Mouse (Mus musculus) CH12.LX (cell line): Measurements from ENCODE around the gene Ralb. TPM values are rescaled to one million over a fixed set of nuclear protein-coding genes. Genes with fewer than 3 reads are reported as not detected.

Experiments used
- DNase-seq: peaks from one replicate; pipeline ENCODE4 v3.0.0-alpha.2; 2013; ENCODE audit errors: extremely low read depth
- H3K27ac ChIP-seq: 2 replicates; pipeline ENCODE4 v1.5.1; 2012; ENCODE audit warnings: low read depth, mild to moderate bottlenecking, control low read depth, moderate library complexity; ENCODE audit not compliant: insufficient read depth
- H3K27me3 ChIP-seq: replicated peaks from 2 replicates; pipeline ENCODE3; 2012; ENCODE audit warnings: inconsistent platforms
- H3K36me3 ChIP-seq, 2 experiments: replicated peaks in 1 of 2; 2 replicates each; pipeline versions ENCODE3 to v1.6.1; 2012; ENCODE audit warnings: inconsistent platforms in 1 of 2, low read length in 1 of 2, mild to moderate bottlenecking in 1 of 2, mixed read lengths in 1 of 2, moderate library complexity in 1 of 2; ENCODE audit not compliant: control insufficient read depth in 1 of 2, insufficient read depth in 1 of 2
- H3K4me1 ChIP-seq, 2 experiments: 2 replicates each; pipeline ENCODE4 v1.6.1; 2012; ENCODE audit warnings: inconsistent platforms in 1 of 2, moderate library complexity in 1 of 2; ENCODE audit not compliant: insufficient read depth in 2 of 2, control insufficient read depth in 1 of 2
- H3K4me2 ChIP-seq: 2 replicates; pipeline ENCODE4 v1.6.1; 2012; ENCODE audit warnings: low read depth, mild to moderate bottlenecking, control low read depth; ENCODE audit not compliant: poor library complexity, insufficient read depth, severe bottlenecking
- H3K4me3 ChIP-seq, 3 experiments: fragments of 150-350 bp in 1 of 3; sonication (generic) in 1 of 3; replicated peaks in 1 of 3; 2 replicates each; pipeline versions ENCODE3 to v1.5.1; 2011 to 2012; ENCODE audit warnings: low read depth in 2 of 3, low read length in 2 of 3, mild to moderate bottlenecking in 2 of 3, moderate library complexity in 2 of 3, control low read depth in 1 of 3, improper control_type of control experiment in 1 of 3, inconsistent platforms in 1 of 3, mixed read lengths in 1 of 3; ENCODE audit not compliant: poor library complexity in 1 of 3
- H3K79me2 ChIP-seq: replicated peaks from 2 replicates; pipeline ENCODE4 v1.6.1; 2012; ENCODE audit warnings: mild to moderate bottlenecking, moderate library complexity; ENCODE audit not compliant: control insufficient read depth, poor library complexity, insufficient read depth, severe bottlenecking; ENCODE audit errors: extremely low read depth
- H3K9ac ChIP-seq: 2 replicates; pipeline ENCODE4 v1.6.1; 2012; ENCODE audit warnings: low read depth, mild to moderate bottlenecking, control low read depth, moderate library complexity; ENCODE audit not compliant: insufficient read depth
- H3K9me3 ChIP-seq: replicated peaks from 2 replicates; pipeline ENCODE3; 2012; ENCODE audit warnings: low read length, inconsistent platforms, mixed read lengths
- BHLHE40 ChIP-seq: IDR thresholded peaks from 2 replicates; pipeline ENCODE4 v1.6.1; 2011; ENCODE audit warnings: mild to moderate bottlenecking, low read depth, low read length, improper control_type of control experiment
- CHD1 ChIP-seq: IDR thresholded peaks from 2 replicates; pipeline ENCODE4 v1.6.1; 2012; ENCODE audit warnings: low read depth, low read length, improper control_type of control experiment, inconsistent platforms
- CHD2 ChIP-seq: IDR thresholded peaks from 2 replicates; pipeline ENCODE4 v1.6.1; 2011; ENCODE audit warnings: low read length, improper control_type of control experiment
- CTCF ChIP-seq, 2 experiments: IDR thresholded peaks in 1 of 2; conservative IDR thresholded peaks in 1 of 2; 2 replicates each; pipeline ENCODE4 v1.5.1; 2011 to 2012; ENCODE audit warnings: low read depth in 2 of 2, low read length in 2 of 2, improper control_type of control experiment in 1 of 2, inconsistent platforms in 1 of 2, mild to moderate bottlenecking in 1 of 2, moderate library complexity in 1 of 2
- E2F4 ChIP-seq: IDR thresholded peaks from 2 replicates; pipeline ENCODE4 v1.6.1; 2011; ENCODE audit warnings: low read depth, low read length, improper control_type of control experiment; ENCODE audit not compliant: insufficient replicate concordance
- ELF1 ChIP-seq: IDR thresholded peaks from 2 replicates; pipeline ENCODE4 v1.6.1; 2014; ENCODE audit warnings: low read depth, mild to moderate bottlenecking, inconsistent platforms, low read length, improper control_type of control experiment
- GABPA ChIP-seq: IDR thresholded peaks from 2 replicates; pipeline ENCODE4 v1.6.1; 2012; ENCODE audit warnings: low read depth, low read length, improper control_type of control experiment, inconsistent platforms; ENCODE audit not compliant: insufficient replicate concordance
- HCFC1 ChIP-seq: IDR thresholded peaks from 2 replicates; pipeline ENCODE4 v1.6.1; 2012; ENCODE audit warnings: low read depth, mild to moderate bottlenecking, inconsistent platforms, low read length, improper control_type of control experiment
- IRF4 ChIP-seq: IDR thresholded peaks from 2 replicates; pipeline ENCODE4 v1.6.1; 2014; ENCODE audit warnings: low read depth, mild to moderate bottlenecking, inconsistent platforms, low read length, improper control_type of control experiment
- KAT2A ChIP-seq: IDR thresholded peaks from 2 replicates; pipeline ENCODE4 v1.6.1; 2012; ENCODE audit warnings: low read length, improper control_type of control experiment, inconsistent platforms; ENCODE audit not compliant: insufficient replicate concordance
- MAFK ChIP-seq: IDR thresholded peaks from 2 replicates; pipeline ENCODE4 v1.6.1; 2011; ENCODE audit warnings: low read length, improper control_type of control experiment; ENCODE audit not compliant: insufficient replicate concordance
- MAX ChIP-seq: IDR thresholded peaks from 2 replicates; pipeline ENCODE4 v1.6.1; 2011; ENCODE audit warnings: low read length, improper control_type of control experiment
- MAZ ChIP-seq: IDR thresholded peaks from 2 replicates; pipeline ENCODE4 v1.6.1; 2012; ENCODE audit warnings: low read depth, mild to moderate bottlenecking, inconsistent platforms, low read length, improper control_type of control experiment, moderate library complexity
- MEF2A ChIP-seq: IDR thresholded peaks from 2 replicates; pipeline ENCODE4 v1.6.1; 2014; ENCODE audit warnings: low read depth, mild to moderate bottlenecking, inconsistent platforms, low read length, improper control_type of control experiment, borderline replicate concordance
- PAX5 ChIP-seq: IDR thresholded peaks from 2 replicates; pipeline ENCODE4 v1.6.1; 2012; ENCODE audit warnings: low read length, inconsistent platforms, mixed read lengths
- POLR2A ChIP-seq: IDR thresholded peaks from 2 replicates; pipeline ENCODE4 v1.6.1; 2011; ENCODE audit warnings: low read depth, mild to moderate bottlenecking, improper control_type of control experiment, low read length
- RAD21 ChIP-seq: IDR thresholded peaks from 2 replicates; pipeline ENCODE4 v1.6.1; 2011; ENCODE audit warnings: low read depth, mild to moderate bottlenecking, low read length, improper control_type of control experiment, moderate library complexity
- RCOR1 ChIP-seq: conservative IDR thresholded peaks from 2 replicates; pipeline ENCODE4 v1.6.1; 2012; ENCODE audit warnings: low read depth, mild to moderate bottlenecking, inconsistent platforms, low read length, improper control_type of control experiment
- SIN3A ChIP-seq: IDR thresholded peaks from 2 replicates; pipeline ENCODE4 v1.6.1; 2012; ENCODE audit warnings: low read length, improper control_type of control experiment, inconsistent platforms
- SMC3 ChIP-seq: IDR thresholded peaks from 2 replicates; pipeline ENCODE4 v1.6.1; 2011; ENCODE audit warnings: low read depth, low read length, improper control_type of control experiment
- TCF12 ChIP-seq: IDR thresholded peaks from 2 replicates; pipeline ENCODE4 v1.6.1; 2014; ENCODE audit warnings: low read depth, mild to moderate bottlenecking, inconsistent platforms, low read length, improper control_type of control experiment
- UBTF ChIP-seq: IDR thresholded peaks from 2 replicates; pipeline ENCODE4 v1.6.1; 2012; ENCODE audit warnings: low read depth, mild to moderate bottlenecking, inconsistent platforms, low read length, improper control_type of control experiment, moderate library complexity
- USF2 ChIP-seq: conservative IDR thresholded peaks from 2 replicates; pipeline ENCODE4 v1.6.1; 2011; ENCODE audit warnings: low read depth, low read length, improper control_type of control experiment
- ZC3H11A ChIP-seq: IDR thresholded peaks from 2 replicates; pipeline ENCODE4 v1.6.1; 2012; ENCODE audit warnings: low read depth, mild to moderate bottlenecking, inconsistent platforms, low read length, improper control_type of control experiment
- ZMIZ1 ChIP-seq: IDR thresholded peaks from 2 replicates; pipeline ENCODE4 v1.6.1; 2012; ENCODE audit warnings: low read depth, mild to moderate bottlenecking, inconsistent platforms, low read length, improper control_type of control experiment
- dilution Hi-C: fragments of 300-500 bp; cut with MboI; formaldehyde crosslinking; loops from 2 replicates; pipeline ENCODE4 v1.14.3; 2020; ENCODE audit warnings: low sequenced_read_pairs; ENCODE audit not compliant: extremely low pct_unique_long_range_greater_than_20kb, extremely low pct_ligation_motif_present
- in situ Hi-C: fragments of 300-500 bp; cut with MboI; formaldehyde crosslinking; loops from 3 replicates; pipeline ENCODE4 v1.14.3; 2019; ENCODE audit warnings: low sequenced_read_pairs, low pct_ligation_motif_present, low pct_unique_long_range_greater_than_20kb, mixed read lengths
- polyA plus RNA-seq: library from polyadenylated mRNA; unstranded; fragments of >175 nt; gene quantifications from 2 replicates; pipeline ENCODE4 v1.2.1, GENCODE M21; 2012; ENCODE audit warnings: low read depth; ENCODE audit not compliant: insufficient read length
- total RNA-seq, 2 experiments: library from RNA; depleted of rRNA; stranded (reverse); fragments of 300-350 nt in 1 of 2; fragments of >200 nt in 1 of 2; gene quantifications; 2 replicates each; pipeline ENCODE4 v1.2.3; 2012 to 2014

Gene Ralb
- total and polyA plus RNA-seq, 3 experiments, result 18.2 to 28.7 (median 22.9) TPM

DNA sequence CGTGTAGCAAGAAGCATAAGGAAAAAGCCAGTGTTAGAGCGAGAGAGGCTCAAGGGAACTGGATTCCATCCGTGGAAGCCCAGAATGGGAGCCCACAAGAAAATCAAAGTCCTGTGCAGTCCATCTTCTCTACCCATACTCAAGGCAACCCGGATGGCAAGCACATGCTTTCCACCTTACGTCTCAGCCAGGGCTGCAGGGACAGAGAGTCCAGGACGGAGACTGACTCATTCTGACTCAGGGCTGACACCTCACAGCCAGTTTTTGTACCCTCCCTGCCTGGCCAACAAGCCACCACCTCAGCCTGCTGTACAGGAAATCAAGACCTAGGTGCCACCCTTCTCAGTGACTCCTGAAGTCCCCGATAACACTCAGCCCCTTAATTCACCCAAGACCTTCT is 4.9 kb upstream of the Ralb start:
- Histone ChIP-seq H3K27me3 (peaks cover 29% of the 10 kb centered on the region), H3K9ac (no peak overlapping the region)
- dilution Hi-C loops, result no loop called here

DNA sequence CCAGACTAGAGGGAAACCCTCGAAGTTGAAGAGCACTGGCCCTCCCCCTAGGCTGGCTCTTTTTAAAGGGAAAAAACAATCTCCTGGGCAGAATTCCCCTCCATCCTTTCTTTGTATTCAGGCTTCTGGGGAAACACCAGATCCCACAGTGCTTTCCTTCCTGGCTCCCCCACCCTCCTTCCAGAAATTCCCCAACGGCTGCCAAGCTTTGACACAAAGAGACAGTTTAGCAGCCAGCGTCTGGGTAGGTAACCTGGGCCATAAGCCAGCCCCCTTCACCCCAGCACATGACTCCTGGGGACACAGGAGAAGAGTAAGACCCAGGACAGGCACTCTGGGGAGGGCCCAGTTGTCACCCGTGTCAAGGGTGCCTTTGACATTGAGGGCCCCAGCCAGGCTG is 4.0 kb upstream of the Ralb start:
- in situ Hi-C loops, result no loop called here
- H3K4me1 ChIP-seq, result peaks cover 2 to 11% of the 10 kb centered on the region in 2 experiments; a peak in 2 of 4 replicates
- dilution Hi-C loops, result no loop called here
- no peaks in the 10 kb centered on the region for H3K79me2 ChIP-seq
- no peak for DNase-seq
- H3K4me3 ChIP-seq, result no peak overlapping the region
- H3K36me3 ChIP-seq, result no peaks in the 10 kb centered on the region
- TF ChIP-seq HCFC1 (no peak), TCF12 (no peak), MAFK (no peak), CHD1 (no peak), KAT2A (no peak), MAX (no peak), SMC3 (no peak), RCOR1 (no peak), UBTF (no peak), CTCF (conservative IDR thresholded peaks at IDR 0.05 in 1 of 2, IDR thresholded peaks at IDR 0.05 in 1 of 2; ENCODE audit: low read depth in 2 of 2, low read length in 2 of 2) (no peak), ELF1 (no peak), E2F4 (no peak), RAD21 (no peak), CHD2 (no peak), IRF4 (no peak), POLR2A (no peak), SIN3A (no peak), GABPA (no peak), ZMIZ1 (no peak), USF2 (no peak)
- TF ChIP-seq, all 38 proteins: peak for 0
- Histone ChIP-seq H3K27ac (no peak overlapping the region), H3K27me3 (peaks cover 29% of the 10 kb centered on the region), H3K9me3 (peaks cover 4% of the 10 kb centered on the region), H3K4me2 (no peak overlapping the region), H3K9ac (no peak overlapping the region)

More for the DNA sequence above, 4.9 kb upstream of the Ralb start:
- in situ Hi-C loops, result no loop called here
- Histone ChIP-seq H3K4me1 (peaks cover 2 to 5% of the 10 kb centered on the region in 2 experiments; a peak in 2 of 4 replicates), H3K4me2 (no peak overlapping the region), H3K9me3 (peaks cover 4% of the 10 kb centered on the region), H3K4me3 (no peak overlapping the region), H3K27ac (no peak overlapping the region), H3K36me3 (no peaks in the 10 kb centered on the region), H3K79me2 (no peaks in the 10 kb centered on the region)
- DNase-seq, result no peak
- TF ChIP-seq SMC3 (no peak), ZMIZ1 (no peak), IRF4 (no peak), ZC3H11A (no peak), POLR2A (no peak), PAX5 (no peak), SIN3A (no peak), UBTF (no peak), MEF2A (no peak), MAZ (no peak), BHLHE40 (no peak)
